Mouse (Mus musculus): ENCODE measurements around the gene Chtop. TPM values are rescaled to one million over a fixed set of nuclear protein-coding genes. Genes with fewer than 3 reads are reported as not detected.

Chtop gene
- total RNA-seq, 2 experiments from 2014 or later, result 196 TPM

GRCm38 (mm10) chr3:90475151-90475830, 34.0 kb downstream of the Chtop start:
- intact Hi-C loops (cut with DNase I), result no loop called here
- DNase-seq (ENCODE audit: extremely low spot score in 1 of 2, low spot score in 2 of 2), result no peak

- DNase-seq (ENCODE audit: extremely low spot score in 1 of 2, low spot score in 2 of 2), result peak in 1 of 2 experiments; percentile 37
- intact Hi-C loops (cut with DNase I), result no loop called here
Observed at GRCm38 (mm10) chr3:90472213-90472612, 37.1 kb downstream of the Chtop start.

GRCm38 (mm10) chr3:90467618-90468300, 41.5 kb downstream of the Chtop start:
- intact Hi-C loops (cut with DNase I), result loop anchor here (2.0 to 5.0 kb wide), 2 partner anchors 35 to 55 kb away; partner anchors contain the start of gene Ints3
- DNase-seq (ENCODE audit: extremely low spot score in 1 of 2, low spot score in 2 of 2), result no peak

- intact Hi-C loops (cut with DNase I), result loop anchor here (2.0 to 5.0 kb wide), 2 partner anchors 34 to 54 kb away; partner anchors contain the start of gene Ints3
- peak; percentile 49 to 64 for DNase-seq (ENCODE audit: extremely low spot score in 1 of 2, low spot score in 2 of 2)
Observed at GRCm38 (mm10) chr3:90466311-90466766, 43.0 kb downstream of the Chtop start.

GRCm38 (mm10) chr3:90465686-90466310, 43.5 kb downstream of the Chtop start, which contains the start of gene Npr1:
Gene Npr1, minus strand, starts transcription at chr3:90465866.
- DNase-seq (ENCODE audit: extremely low spot score in 1 of 2, low spot score in 2 of 2), result peak in 1 of 2 experiments; percentile 73
- intact Hi-C loops (cut with DNase I), result loop anchor here (2.0 to 5.0 kb wide), 2 partner anchors 33 to 53 kb away; partner anchors contain the start of gene Ints3

GRCm38 (mm10) chr3:90465081-90465685, 44.1 kb downstream of the Chtop start:
- peak in 1 of 2 experiments; percentile 48 for DNase-seq (ENCODE audit: extremely low spot score in 1 of 2, low spot score in 2 of 2)

GRCm38 (mm10) chr3:90464552-90465080, 44.7 kb downstream of the Chtop start:
- intact Hi-C loops (cut with DNase I), result loop anchor here (5.0 kb wide), 1 partner anchor 32 kb away; the partner anchor contains the start of gene Ints3
- DNase-seq (ENCODE audit: extremely low spot score in 1 of 2, low spot score in 2 of 2), result peak in 1 of 2 experiments; percentile 48

More at GRCm38 (mm10) chr3:90465081-90465685, 44.1 kb downstream of the Chtop start:
- intact Hi-C loops (cut with DNase I), result loop anchor here (5.0 kb wide), 1 partner anchor 33 kb away; the partner anchor contains the start of gene Ints3

GRCm38 (mm10) chr3:90462579-90462978, 46.7 kb downstream of the Chtop start:
- intact Hi-C loops (cut with DNase I), result no loop called here
- DNase-seq (ENCODE audit: extremely low spot score in 1 of 2, low spot score in 2 of 2), result no peak

- intact Hi-C loops (cut with DNase I), result no loop called here
- no peak for DNase-seq (ENCODE audit: extremely low spot score in 1 of 2, low spot score in 2 of 2)
Observed at GRCm38 (mm10) chr3:90461935-90462334, 47.4 kb downstream of the Chtop start.

- intact Hi-C loops (cut with DNase I), result no loop called here
Observed at GRCm38 (mm10) chr3:90460315-90460714, 49.0 kb downstream of the Chtop start.

GRCm38 (mm10) chr3:90459727-90460126, 49.6 kb downstream of the Chtop start:
- intact Hi-C loops (cut with DNase I), result no loop called here
- DNase-seq (ENCODE audit: extremely low spot score in 1 of 2, low spot score in 2 of 2), result no peak

More at GRCm38 (mm10) chr3:90460315-90460714, 49.0 kb downstream of the Chtop start:
- no peak for DNase-seq (ENCODE audit: extremely low spot score in 1 of 2, low spot score in 2 of 2)

- no peak for DNase-seq (ENCODE audit: extremely low spot score in 1 of 2, low spot score in 2 of 2)
- intact Hi-C loops (cut with DNase I), result no loop called here
Observed at GRCm38 (mm10) chr3:90454931-90455330, 54.4 kb downstream of the Chtop start.

- intact Hi-C loops (cut with DNase I), result no loop called here
- no peak for DNase-seq (ENCODE audit: extremely low spot score in 1 of 2, low spot score in 2 of 2)
Observed at GRCm38 (mm10) chr3:90451396-90452095, 57.8 kb downstream of the Chtop start.

GRCm38 (mm10) chr3:90450874-90451273, 58.4 kb downstream of the Chtop start:
- intact Hi-C loops (cut with DNase I), result no loop called here
- no peak for DNase-seq (ENCODE audit: extremely low spot score in 1 of 2, low spot score in 2 of 2)

Measured in left cerebral cortex, postnatal 10 days (tissue).